Mouse (Mus musculus) forebrain, embryonic 15.5 days (tissue): ENCODE measurements around the gene Zfp827. TPM values are rescaled to one million over a fixed set of nuclear protein-coding genes. Genes with fewer than 3 reads are reported as not detected.

Experiments
- polyA plus RNA-seq: library from polyadenylated mRNA; unstranded; fragments of >200 nt; fragmentation: Nextera tagmentation; extraction: Ambion mirVana; gene quantifications from 2 replicates; pipeline ENCODE4 v1.2.1, GENCODE M21; 2015

Zfp827 gene
- polyA plus RNA-seq, 1 experiment from 2014 or later, result 10.9 TPM

Other genes starting within 250 kb of the Zfp827 start
- 164 and 165 TPM in 2 replicates for gene Lsm6, start 207.3 kb upstream of the Zfp827 start, polyA plus RNA-seq
- gene 1700011L22Rik, start 220.1 kb downstream of the Zfp827 start, polyA plus RNA-seq, result not detected in 2 replicates